Mouse (Mus musculus) thymus, postnatal 36 days (tissue): Measurements from ENCODE around the gene Selenom.

ENCODE experiments used
- DNase-seq, 2 experiments: peaks; one replicate each; pipeline ENCODE4 v3.0.0; 2022; ENCODE audit warnings: mixed read lengths in 2 of 2

Gene Selenom

DNA sequence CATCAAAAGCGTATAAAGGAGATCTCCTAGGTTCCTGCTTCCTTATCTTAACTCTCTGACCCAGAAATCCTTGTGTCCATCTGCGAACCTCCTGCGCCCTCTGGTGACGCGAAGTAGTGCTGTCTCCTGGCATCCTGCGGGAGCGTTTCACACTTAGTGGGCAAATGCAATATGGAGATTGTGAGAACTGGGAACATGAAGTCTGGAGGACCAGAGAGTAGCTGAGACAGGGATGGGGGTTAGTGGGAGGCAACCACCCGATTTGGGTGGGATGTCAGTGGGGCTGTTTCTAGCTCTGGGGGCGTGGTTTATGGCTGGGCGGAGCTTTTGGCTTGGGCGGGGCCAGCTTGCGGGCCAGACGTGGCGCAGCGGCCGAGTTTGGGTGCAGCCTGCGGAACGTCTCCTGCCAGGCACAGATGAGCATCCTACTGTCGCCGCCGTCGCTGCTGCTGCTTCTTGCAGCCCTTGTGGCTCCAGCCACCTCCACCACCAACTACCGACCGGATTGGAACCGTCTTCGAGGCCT, at the start of gene Selenom:
Gene Selenom (plus strand): TSS at position 156 of the 526 bp plus-strand sequence.
- peak; percentile 80 to 81 for DNase-seq

GRCm38 (mm10) chr11:3471448-3471850, 43.0 kb upstream of the Selenom start:
- no peak for DNase-seq

GRCm38 (mm10) chr11:3472484-3472883, 42.0 kb upstream of the Selenom start:
- DNase-seq, result peak; percentile 73 to 77

- DNase-seq, result no peak
These were observed 39.9 kb upstream of the Selenom start for GRCm38 (mm10) chr11:3474480-3475115.

DNA sequence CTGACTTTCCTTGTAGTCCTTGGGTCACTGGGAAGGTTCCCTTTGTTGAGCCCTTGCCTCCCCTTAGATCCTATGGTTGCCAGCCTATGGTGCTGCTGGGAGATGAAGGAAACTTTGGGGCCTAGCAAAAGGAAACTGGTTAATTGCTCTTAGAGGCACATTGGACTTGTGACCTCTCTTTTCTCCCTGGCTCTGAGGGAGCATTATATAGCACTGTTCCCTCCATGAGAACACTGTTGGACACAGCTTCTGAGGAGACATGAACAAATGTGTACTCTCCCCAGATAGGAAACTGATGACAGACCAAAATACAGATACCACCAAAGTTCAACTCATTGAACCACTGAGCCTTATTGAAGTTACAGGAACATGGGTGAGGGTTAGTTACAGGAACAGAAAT, 39.0 kb upstream of the Selenom start:
- DNase-seq, result no peak

DNA sequence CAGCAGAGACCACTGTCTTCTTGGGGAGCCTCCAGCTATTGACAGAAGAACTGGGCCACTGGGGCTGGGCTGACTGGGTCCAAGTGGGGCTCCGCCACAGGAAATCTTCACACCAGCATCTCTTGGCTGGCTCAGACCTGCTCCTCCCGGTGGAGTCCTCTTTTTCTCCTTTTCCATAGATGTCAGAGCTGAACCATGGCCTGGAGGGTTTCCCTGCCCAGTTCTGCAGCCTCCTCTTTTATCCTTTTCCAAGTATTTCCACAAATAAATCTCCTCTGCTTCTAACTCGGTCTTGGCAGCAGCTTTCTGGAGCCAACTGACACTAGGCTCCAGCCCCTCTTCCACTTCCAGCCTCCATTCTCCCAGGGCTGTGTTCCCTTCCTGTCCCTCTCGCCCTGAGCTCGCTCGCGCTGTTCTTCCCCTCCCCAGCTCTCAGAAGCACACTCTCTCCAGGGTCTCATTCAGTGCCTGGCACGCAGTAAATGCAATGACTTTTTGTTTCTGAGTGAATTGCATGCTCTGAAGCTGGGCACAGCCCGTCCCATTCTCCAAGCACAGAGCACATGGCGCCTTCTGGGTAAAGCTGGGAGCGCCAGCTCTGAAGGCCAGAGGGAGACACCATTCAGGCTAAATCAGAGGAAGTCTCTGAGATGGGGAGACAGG, 30.4 kb upstream of the Selenom start:
- no peak for DNase-seq

DNA sequence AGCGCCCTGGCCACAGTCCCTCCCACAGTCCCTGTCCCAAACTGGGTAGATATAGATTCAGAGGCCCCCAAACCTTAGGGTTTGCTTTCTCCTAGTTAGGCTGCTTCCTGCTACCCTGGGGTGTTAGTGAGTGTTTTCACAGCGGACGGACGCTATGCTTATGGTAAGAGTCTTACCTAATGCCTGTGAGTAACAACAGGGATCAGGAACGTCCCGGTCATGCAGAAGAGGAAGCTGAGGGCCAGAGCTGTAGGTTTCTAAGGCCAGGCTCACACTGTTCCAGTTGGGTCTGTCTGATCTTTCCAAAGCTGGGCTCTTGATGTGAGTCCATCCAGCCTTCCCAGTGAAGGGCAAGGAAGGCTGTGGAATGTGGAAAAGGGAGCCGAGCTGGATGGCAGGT, 28.1 kb upstream of the Selenom start:
- no peak for DNase-seq

- no peak for DNase-seq
These were observed 26.4 kb upstream of the Selenom start, which contains the start of gene Pla2g3 for GRCm38 (mm10) chr11:3487952-3488570. Pla2g3 (plus strand) TSS chr11:3488284.

- DNase-seq, result no peak
These were observed 25.4 kb upstream of the Selenom start for GRCm38 (mm10) chr11:3489036-3489435.

- no peak for DNase-seq
These were observed 21.7 kb upstream of the Selenom start for GRCm38 (mm10) chr11:3492748-3493147.

DNA sequence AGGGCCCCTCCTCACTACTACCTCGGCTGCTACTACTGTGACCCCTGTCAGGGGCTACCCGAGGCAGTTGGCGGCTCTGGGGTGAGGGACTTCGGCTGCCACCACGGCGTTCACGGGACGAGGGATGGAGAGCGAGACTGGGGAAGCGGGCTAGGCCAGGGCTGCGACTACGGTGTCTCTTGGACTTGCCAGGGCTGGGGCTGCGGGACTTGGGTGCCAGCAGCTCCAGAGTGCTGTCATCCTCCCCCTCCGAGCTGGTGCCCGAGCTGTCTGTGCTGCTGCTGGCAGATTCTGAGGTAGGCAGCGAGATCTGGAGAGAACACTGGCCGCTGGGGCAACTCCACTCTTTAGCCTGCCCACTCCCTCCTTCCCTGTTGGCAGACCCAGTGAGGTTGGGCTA, 19.6 kb upstream of the Selenom start:
- DNase-seq, result no peak

DNA sequence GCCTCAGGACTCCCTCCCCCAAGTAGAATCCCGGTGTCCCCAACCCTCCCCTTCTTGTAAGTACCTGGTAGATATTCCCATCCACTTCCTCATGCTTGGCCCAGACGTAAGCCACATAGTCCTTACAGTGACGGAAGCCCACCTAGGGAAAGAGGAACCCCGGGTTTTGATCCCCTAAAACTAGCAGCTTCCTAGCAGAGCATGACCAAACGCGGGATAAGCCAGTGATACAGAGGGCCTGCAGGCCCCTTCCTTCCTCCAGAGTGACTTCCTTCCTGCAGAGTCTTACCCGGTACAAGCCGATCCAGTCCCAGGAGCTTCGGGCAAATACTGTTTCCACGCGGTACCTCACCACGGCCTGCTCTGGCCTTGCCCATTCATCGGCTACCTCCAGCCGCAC, 19.0 kb upstream of the Selenom start:
- DNase-seq, result no peak

DNA sequence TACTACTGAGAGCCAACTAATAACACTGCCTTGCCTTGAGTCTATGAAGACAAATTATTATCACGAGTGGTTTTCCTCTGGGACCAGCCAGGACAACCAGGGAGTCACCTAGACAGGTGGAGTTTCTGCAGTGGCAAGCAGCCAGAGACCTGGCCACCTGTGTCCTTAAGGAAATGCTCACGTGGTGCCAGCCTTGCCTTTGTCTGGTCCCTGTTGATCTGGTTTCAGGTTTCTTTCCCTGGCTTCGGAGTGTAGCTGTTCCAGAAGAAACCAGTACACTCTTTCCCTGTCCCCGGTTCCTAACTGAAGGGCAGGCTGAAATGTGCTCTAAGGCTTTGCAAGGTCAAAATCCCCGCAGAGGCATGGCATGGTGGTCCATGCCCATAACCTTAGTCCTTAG, 17.7 kb upstream of the Selenom start:
- no peak for DNase-seq

DNA sequence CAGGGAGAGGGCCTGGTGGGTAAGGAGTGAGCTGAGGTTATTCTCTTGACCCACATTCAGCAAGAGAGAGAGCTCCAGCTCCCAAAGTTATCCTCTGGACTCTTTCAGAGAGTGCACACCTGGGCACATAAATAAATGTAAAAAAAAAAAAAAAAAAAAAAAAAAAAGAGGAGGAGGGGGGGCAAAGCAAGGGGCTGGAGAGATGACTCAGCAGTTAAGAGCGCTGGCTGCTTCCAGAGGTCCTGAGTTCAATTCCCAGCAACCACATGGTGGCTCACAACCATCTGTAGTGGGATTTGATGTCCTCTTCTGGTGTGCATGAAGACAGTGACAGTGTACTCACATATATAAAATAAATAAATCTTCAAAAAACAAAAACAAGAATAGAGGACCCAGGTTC, 17.2 kb upstream of the Selenom start:
- DNase-seq, result no peak

- DNase-seq, result no peak
These were observed 12.4 kb upstream of the Selenom start for GRCm38 (mm10) chr11:3502057-3502456.

GRCm38 (mm10) chr11:3502459-3503072, 11.9 kb upstream of the Selenom start:
- DNase-seq, result no peak

DNA sequence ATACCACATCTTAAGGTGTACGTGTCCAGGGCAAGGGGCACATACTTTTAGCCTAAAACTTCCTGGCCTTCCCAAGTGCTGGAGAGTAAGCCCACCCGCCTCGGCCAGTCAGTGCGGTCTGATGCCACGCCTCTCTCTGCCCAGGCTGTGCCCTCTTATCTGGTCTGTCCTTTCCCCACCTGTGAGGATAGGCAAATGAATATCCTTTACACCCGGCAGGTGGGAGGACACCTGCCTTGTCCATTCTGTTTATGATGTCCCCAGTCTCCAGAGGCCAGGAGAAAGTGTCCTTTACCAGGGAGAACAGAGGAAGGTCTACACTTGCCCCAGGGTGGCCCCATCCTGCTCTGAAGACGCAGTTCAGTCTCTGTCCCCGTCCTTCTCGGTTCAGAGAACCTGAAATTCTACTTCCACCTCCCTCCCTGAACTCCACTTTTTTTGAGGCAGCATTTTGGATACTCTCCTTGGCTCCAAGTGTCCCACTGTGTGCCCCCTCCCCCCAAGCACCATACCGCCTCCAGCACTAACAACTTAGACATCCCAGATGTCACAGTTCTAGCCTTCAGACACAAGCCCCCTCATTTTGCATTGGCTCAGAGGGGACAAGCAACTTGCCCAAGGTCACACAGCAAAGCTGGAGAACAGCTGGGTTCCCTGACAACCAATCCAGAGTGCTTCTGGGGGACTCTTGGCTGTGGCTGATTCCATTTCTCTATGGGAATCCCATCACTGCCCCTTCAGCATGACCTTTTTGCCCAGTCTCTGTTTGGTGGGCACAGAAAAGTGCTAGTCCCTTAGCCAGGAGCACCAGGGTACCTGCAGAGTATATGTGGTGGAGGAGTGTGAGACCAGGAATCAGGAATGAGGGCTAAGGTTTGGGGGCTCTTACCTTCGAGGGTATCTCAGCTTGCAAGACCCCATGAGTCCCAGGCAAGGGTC, 10.5 kb upstream of the Selenom start:
- DNase-seq, result no peak

- no peak for DNase-seq
These were observed 6.3 kb upstream of the Selenom start for GRCm38 (mm10) chr11:3508226-3508625.

DNA sequence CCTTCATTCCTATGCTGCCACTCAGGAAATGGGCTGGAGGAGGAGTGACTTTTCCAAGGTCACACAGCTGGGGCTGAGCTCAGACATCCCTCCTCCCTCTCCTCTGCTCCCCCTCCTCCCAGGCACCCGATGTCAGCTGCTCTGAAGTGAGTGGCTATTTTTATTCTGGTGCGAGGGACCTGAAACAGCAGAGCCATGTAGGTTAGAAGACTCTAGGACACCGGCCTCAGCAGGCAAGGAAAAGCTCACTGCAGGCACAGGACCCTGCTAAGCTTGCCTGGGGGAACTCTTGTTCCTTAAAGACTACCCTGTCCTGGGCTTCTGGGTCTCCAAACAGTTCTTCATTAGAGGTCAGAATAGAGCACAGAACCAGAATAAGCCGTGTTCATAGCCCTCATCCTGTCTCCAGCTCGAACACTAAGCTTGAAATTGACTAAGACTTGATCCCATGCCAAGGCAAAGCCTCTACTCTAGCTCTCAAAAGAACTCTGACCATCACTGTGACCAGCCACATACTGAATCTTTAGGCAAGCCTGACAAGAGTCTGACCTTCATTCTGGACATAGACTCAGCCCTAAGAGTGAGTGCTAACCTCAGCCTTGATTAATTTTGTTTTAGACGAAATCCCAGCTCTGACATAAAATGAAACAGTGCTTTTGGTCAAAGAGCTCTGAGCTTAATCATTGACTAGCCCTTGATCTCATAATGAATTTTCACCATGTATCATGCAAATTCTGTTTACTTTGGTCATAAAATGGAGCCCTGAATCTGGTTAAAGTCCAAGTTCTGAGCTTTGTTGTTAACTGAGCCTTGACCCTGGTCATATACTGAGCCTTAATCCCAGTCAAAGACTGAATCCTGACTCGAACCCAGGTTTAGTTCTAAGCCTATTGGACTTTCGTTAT, 5.1 kb upstream of the Selenom start:
- no peak for DNase-seq

- DNase-seq, result no peak
These were observed 4.2 kb upstream of the Selenom start for GRCm38 (mm10) chr11:3510321-3510720.

- DNase-seq, result no peak
These were observed 1.2 kb upstream of the Selenom start for GRCm38 (mm10) chr11:3513291-3513690.
